Mouse (Mus musculus) layer of hippocampus, adult 11-12 months (tissue): ENCODE measurements around the gene Gm14434.
"Not testable (repeated sequence)": the region's sequence is repeated elsewhere in the genome, so short reads cannot be mapped to it uniquely, and the experiment has no call there.

Experiments used
- DNase-seq: peaks from one replicate; pipeline ENCODE4 v3.0.0; 2022; ENCODE audit warnings: low spot score

Gene Gm14434

DNA sequence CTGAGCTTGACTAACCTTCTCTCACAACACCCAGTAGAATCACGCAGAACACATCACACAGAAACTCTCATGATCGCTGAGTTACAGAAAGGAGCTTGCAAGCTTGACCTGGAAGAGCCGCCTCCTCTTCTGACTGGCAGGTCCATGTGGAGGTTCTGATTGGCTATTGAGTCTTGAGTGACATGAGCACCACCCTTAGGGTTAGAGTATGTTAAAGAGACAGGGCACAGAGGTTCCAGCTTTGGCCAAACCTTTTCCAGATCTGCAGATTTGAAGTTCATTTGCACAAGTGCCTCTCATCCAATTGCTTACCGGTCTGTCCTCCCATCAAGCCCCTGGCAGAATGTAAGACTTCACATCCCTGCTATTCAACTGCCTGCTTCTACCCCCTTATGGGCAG, at the start of gene Gm14434:
Gene Gm14434, minus strand, starts transcription at position 101 of the 400 bp plus-strand sequence.
- DNase-seq, result not testable (repeated sequence)

DNA sequence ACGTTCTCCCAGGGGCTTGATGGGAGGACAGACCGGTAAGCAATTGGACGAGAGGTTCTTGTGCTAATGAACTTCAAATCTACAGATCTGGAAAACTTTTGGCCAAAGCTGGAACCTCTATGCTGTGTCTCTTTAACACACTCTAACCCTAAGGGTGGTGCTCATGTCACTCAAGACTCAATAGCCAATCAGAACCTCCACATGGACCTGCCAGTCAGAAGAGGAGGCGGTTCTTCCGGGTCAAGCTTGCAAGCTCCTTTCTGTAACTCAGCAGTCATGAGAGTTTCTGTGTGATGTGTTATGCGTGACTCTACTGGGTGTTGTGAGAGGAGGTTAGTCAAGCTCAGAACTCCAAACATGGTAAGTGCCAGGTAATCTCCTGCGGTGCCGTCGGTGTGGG, 34.2 kb upstream of the Gm14434 start, which contains the start of gene Zfp967:
Gene Zfp967, plus strand, starts transcription at position 301 of the 400 bp plus-strand sequence.
- DNase-seq, result not testable (repeated sequence)

DNA sequence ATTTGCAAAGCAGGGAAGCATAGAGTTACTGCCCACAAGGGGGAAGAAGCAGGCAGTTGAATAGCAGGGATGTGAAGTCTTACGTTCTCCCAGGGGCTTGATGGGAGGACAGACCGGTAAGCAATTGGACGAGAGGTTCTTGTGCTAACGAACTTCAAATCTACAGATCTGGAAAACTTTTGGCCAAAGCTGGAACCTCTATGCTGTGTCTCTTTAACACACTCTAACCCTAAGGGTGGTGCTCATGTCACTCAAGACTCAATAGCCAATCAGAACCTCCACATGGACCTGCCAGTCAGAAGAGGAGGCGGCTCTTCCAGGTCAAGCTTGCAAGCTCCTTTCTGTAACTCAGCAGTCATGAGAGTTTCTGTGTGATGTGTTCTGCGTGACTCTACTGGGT, 63.3 kb downstream of the Gm14434 start, which contains the start of gene Gm14435:
Gene Gm14435, plus strand, starts transcription at position 301 of the 400 bp plus-strand sequence.
- not testable (repeated sequence) for DNase-seq
